Mouse (Mus musculus): ENCODE data around the gene Tbc1d23.

DNA sequence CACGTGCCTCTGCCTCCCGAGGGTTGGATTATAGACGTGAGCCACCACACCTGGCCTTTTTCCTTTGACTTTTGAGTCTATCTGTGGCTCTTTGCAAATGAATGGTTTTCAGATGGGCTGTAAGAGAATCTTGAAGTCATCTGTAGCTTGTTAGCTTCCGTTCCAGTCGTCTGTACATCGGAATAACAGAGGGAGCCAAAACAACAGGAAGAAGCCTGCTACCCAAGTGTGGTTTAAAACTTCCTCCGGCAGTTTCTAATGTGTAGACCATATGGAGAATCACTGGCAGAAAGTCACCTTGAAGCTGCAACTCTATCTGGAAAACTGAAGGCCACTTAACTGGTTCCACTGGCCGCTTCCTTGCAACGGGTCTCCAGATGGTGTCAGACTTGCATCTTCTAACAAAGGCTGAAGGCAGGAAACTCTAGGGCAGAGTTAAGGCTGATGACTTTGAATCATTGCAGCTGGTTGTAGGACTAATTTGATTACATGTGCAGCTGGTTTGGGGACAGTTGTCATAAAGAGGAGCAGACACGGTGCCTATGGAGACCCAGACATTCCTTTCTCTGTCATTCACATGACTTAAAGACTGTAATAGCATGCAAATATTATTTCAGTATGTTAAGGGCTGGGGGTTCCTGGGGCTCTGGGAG, 12.0 kb upstream of the Tbc1d23 start:
- no peak for TF ChIP-seq CTCF (IDR thresholded peaks at IDR 0.05; ENCODE audit: borderline replicate concordance, extremely low read depth, insufficient read depth, insufficient read length)
- no peak for TF ChIP-seq POLR2A (IDR thresholded peaks at IDR 0.05; ENCODE audit: borderline replicate concordance, extremely low read depth, insufficient read depth, insufficient read length, poor library complexity, severe bottlenecking)

Measured in brain, embryonic 14.5 days (tissue).